Mouse (Mus musculus) forebrain, embryonic 13.5 days (tissue): Measurements from ENCODE around the gene Ephb2. TPM values are rescaled to one million over a fixed set of nuclear protein-coding genes. Genes with fewer than 3 reads are reported as not detected.
A peak's percentile ranks its signal among the peaks of the same experiment; 100 is the strongest.

ENCODE experiments used
- ATAC-seq: fragments of 200-750 bp; cut with Nextera tagmentation; 2 replicates; pipeline ENCODE4 v1.8.0; 2017
- H3K27ac ChIP-seq: fragments of 300-500 bp; sonication (generic); 2 replicates; pipeline ENCODE4 v1.5.1; 2015; ENCODE audit warnings: inconsistent platforms, mild to moderate bottlenecking, moderate library complexity
- H3K27me3 ChIP-seq: fragments of 300-500 bp; sonication (generic); 2 replicates; pipeline ENCODE4 v1.6.1; 2015; ENCODE audit warnings: mild to moderate bottlenecking, inconsistent platforms
- H3K36me3 ChIP-seq: fragments of 300-500 bp; sonication (generic); 2 replicates; pipeline ENCODE4 v1.6.1; 2015; ENCODE audit warnings: mild to moderate bottlenecking, inconsistent platforms; ENCODE audit not compliant: poor library complexity, severe bottlenecking
- H3K4me1 ChIP-seq: fragments of 300-500 bp; sonication (generic); 2 replicates; pipeline ENCODE4 v1.6.1; 2015; ENCODE audit warnings: inconsistent platforms
- H3K4me2 ChIP-seq: fragments of 300-500 bp; sonication (generic); 2 replicates; pipeline ENCODE4 v1.6.1; 2015; ENCODE audit warnings: inconsistent platforms, mild to moderate bottlenecking, moderate library complexity
- H3K4me3 ChIP-seq: fragments of 300-500 bp; sonication (generic); 2 replicates; pipeline ENCODE4 v1.5.1; 2015; ENCODE audit warnings: mild to moderate bottlenecking, inconsistent platforms
- H3K9ac ChIP-seq: fragments of 300-500 bp; sonication (generic); 2 replicates; pipeline ENCODE4 v1.6.1; 2015; ENCODE audit warnings: mild to moderate bottlenecking, inconsistent platforms
- H3K9me3 ChIP-seq: fragments of 300-500 bp; sonication (generic); replicated peaks from 2 replicates; pipeline ENCODE4 v1.6.1; 2016; ENCODE audit warnings: inconsistent platforms
- WGBS: fragments of 180-500 bp; shearing (Covaris S2); methylation state at CpG from one replicate; pipeline ENCODE4 v1.1.7; 2015; 5-methylcytosine and 5-hydroxymethylcytosine counted together
- polyA plus RNA-seq: library from polyadenylated mRNA; unstranded; fragments of >200 nt; fragmentation: Nextera tagmentation; extraction: Ambion mirVana; gene quantifications from 2 replicates; pipeline ENCODE4 v1.2.1, GENCODE M21; 2015

Ephb2 gene
- polyA plus RNA-seq, 1 experiment from 2014 or later, result 10.7 TPM

DNA sequence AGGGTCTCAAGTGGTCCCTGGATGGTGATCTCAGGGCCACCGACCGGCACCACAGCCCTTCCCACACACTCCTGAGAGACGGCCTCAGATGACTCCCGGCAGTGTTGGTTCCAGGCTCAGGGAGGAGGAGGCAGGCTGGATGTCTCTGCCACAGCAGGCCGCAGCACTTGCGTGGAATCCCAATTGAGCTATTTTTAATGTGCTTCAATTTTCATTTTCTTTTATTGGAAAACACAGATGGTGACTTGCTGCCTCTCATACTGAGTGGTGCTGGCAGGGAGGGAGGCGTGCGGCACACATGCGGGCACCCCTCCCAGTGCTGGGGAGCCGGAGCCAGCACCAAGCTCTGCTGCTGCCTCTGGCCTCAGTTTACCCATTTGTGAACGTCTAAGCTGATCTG lies 42.5 kb downstream of the Ephb2 start:
- peaks cover 48% of the 10 kb centered on the region for H3K4me1 ChIP-seq
- H3K27ac ChIP-seq, result no peak overlapping the region
- no peak overlapping the region for H3K4me3 ChIP-seq
- no peaks in the 10 kb centered on the region; the same call in 1 of the 2 replicates for H3K36me3 ChIP-seq
- no peak overlapping the region for H3K9ac ChIP-seq
- H3K4me2 ChIP-seq, result no peak overlapping the region
- H3K27me3 ChIP-seq, result no peaks in the 10 kb centered on the region
- peak; percentile 80 for ATAC-seq
- 67% methylated on average over 11 of the region's 11 CpGs for WGBS
- no peaks in the 10 kb centered on the region for H3K9me3 ChIP-seq

- peaks cover 60% of the 10 kb centered on the region for H3K4me1 ChIP-seq
- no peak overlapping the region for H3K4me3 ChIP-seq
- H3K9ac ChIP-seq, result no peak overlapping the region
- ATAC-seq, result no peak
- no peaks in the 10 kb centered on the region for H3K27me3 ChIP-seq
- no peak overlapping the region for H3K27ac ChIP-seq
- H3K4me2 ChIP-seq, result no peak overlapping the region
- no peaks in the 10 kb centered on the region; the same call in 1 of the 2 replicates for H3K36me3 ChIP-seq
- no peaks in the 10 kb centered on the region for H3K9me3 ChIP-seq
- WGBS, result 77% methylated on average over 6 of the region's 6 CpGs
These were observed 46.0 kb downstream of the Ephb2 start for GRCm38 (mm10) chr4:136789821-136790220.

DNA sequence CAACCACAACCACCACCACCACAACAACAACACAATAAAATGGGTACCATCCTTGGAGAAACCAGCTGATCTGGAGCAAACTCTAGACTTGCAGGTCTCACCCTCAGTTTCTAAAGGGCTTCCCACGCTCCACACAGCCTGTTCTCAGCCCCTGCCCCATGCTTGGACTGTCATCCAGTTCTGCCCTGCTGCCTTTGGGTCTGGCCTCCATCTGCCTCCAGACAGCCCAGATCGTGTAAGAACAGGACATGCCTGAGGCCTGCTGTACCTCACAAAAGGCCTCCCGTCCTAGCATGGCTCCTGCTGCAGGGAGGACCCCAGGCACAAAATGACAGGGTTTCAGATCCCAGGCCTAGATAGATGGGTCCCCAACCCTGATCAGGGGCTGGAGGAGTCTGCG lies 48.4 kb downstream of the Ephb2 start:
- H3K4me2 ChIP-seq, result no peak overlapping the region
- H3K9me3 ChIP-seq, result no peaks in the 10 kb centered on the region
- 56% methylated on average over 4 of the region's 4 CpGs for WGBS
- H3K9ac ChIP-seq, result no peak overlapping the region
- H3K36me3 ChIP-seq, result no peaks in the 10 kb centered on the region
- ATAC-seq, result no peak
- no peak overlapping the region for H3K4me3 ChIP-seq
- no peaks in the 10 kb centered on the region for H3K27me3 ChIP-seq
- H3K4me1 ChIP-seq, result peaks cover 59% of the 10 kb centered on the region
- peak overlapping the region; percentile 65 for H3K27ac ChIP-seq

DNA sequence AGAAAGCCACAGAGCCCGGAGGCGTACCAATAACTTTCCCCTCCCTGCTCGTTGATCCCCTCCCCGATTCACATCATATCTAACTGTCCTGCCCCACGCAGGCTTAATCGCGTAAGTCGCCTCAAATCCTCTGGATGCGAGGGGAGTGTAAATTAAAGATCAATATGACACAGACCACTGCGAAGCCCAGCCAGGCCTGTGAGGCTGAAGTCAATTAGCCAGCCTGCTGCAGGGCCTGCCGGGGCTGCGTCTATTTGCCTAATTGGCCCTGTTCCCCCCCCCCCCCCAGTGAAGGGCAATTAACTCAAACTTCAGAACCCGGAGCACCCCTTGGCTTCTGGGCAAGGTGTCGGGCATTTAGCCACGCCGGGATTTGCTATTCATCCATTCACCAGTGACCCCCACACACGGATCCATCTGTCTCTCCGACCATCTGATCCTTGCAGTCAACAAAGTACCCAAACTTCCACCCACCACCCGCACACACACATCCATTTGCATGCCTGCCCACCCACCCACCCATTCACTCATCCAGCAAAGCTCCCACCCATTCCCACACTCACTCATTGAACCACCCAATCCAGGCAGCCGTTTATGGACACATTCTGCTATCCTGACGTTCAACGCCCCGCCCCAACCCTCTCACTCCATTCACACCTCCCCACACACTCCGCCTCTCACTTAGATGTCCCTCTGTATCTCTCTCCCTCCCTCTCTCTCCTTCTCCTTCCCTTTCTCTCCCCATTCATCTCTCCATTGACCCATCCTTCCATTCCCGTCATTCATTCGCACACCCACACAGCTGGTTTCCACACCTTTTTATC lies 49.1 kb downstream of the Ephb2 start:
- Histone ChIP-seq H3K9ac (peak overlapping the region; percentile 12; the same call in 1 of the 2 replicates), H3K36me3 (no peaks in the 10 kb centered on the region), H3K27ac (peak overlapping the region; percentile 65), H3K9me3 (no peaks in the 10 kb centered on the region), H3K27me3 (no peaks in the 10 kb centered on the region), H3K4me1 (peaks cover 63% of the 10 kb centered on the region), H3K4me2 (peak overlapping the region; percentile 18; the same call in 1 of the 2 replicates), H3K4me3 (no peak overlapping the region)
- WGBS, result 24% methylated on average over 26 of the region's 26 CpGs
- peak; percentile 35; the same call in 1 of the 2 replicates for ATAC-seq

- 0 out of 2 replicates have a peak overlapping the region, but pooled peaks have one; percentile 32 for H3K27ac ChIP-seq
- 60% methylated on average over 22 of the region's 22 CpGs for WGBS
- no peak for ATAC-seq
- no peak overlapping the region for H3K4me2 ChIP-seq
- peaks cover 77% of the 10 kb centered on the region for H3K4me1 ChIP-seq
- H3K9ac ChIP-seq, result no peak overlapping the region
- no peaks in the 10 kb centered on the region for H3K27me3 ChIP-seq
- no peaks in the 10 kb centered on the region for H3K36me3 ChIP-seq
- H3K4me3 ChIP-seq, result no peak overlapping the region
- H3K9me3 ChIP-seq, result no peaks in the 10 kb centered on the region
These were observed 52.1 kb downstream of the Ephb2 start for GRCm38 (mm10) chr4:136783552-136784150.

GRCm38 (mm10) chr4:136782579-136782925 lies 53.2 kb downstream of the Ephb2 start:
- Histone ChIP-seq H3K27me3 (no peaks in the 10 kb centered on the region), H3K27ac (no peak overlapping the region), H3K9me3 (no peaks in the 10 kb centered on the region), H3K36me3 (no peaks in the 10 kb centered on the region), H3K4me1 (peaks cover 84% of the 10 kb centered on the region), H3K4me2 (no peak overlapping the region), H3K9ac (peak overlapping the region; percentile 30; the same call in 1 of the 2 replicates), H3K4me3 (no peak overlapping the region)
- no peak for ATAC-seq
- WGBS, result 100% methylated on average over 1 of the region's 1 CpGs

GRCm38 (mm10) chr4:136781868-136782578 lies 53.8 kb downstream of the Ephb2 start:
- Histone ChIP-seq H3K36me3 (no peaks in the 10 kb centered on the region), H3K4me3 (no peak overlapping the region), H3K27me3 (no peaks in the 10 kb centered on the region), H3K27ac (no peak overlapping the region), H3K9me3 (no peaks in the 10 kb centered on the region), H3K4me2 (no peak overlapping the region), H3K9ac (peak overlapping the region; percentile 30; the same call in 1 of the 2 replicates), H3K4me1 (peaks cover 84% of the 10 kb centered on the region)
- no peak for ATAC-seq
- 92% methylated on average over 13 of the region's 13 CpGs for WGBS

- Histone ChIP-seq H3K4me1 (peaks cover 82% of the 10 kb centered on the region), H3K27me3 (no peaks in the 10 kb centered on the region), H3K27ac (peak overlapping the region; percentile 19; the same call in 1 of the 2 replicates), H3K4me3 (no peak overlapping the region), H3K4me2 (no peak overlapping the region), H3K9ac (no peak overlapping the region), H3K36me3 (no peaks in the 10 kb centered on the region), H3K9me3 (no peaks in the 10 kb centered on the region)
- 65% methylated on average over 20 of the region's 20 CpGs for WGBS
- ATAC-seq, result no peak
These were observed 55.4 kb downstream of the Ephb2 start for GRCm38 (mm10) chr4:136780201-136780895.

- H3K4me3 ChIP-seq, result no peak overlapping the region
- H3K36me3 ChIP-seq, result no peaks in the 10 kb centered on the region
- ATAC-seq, result no peak
- no peaks in the 10 kb centered on the region for H3K9me3 ChIP-seq
- H3K27ac ChIP-seq, result no peak overlapping the region
- WGBS, result 95% methylated on average over 11 of the region's 11 CpGs
- peaks cover 85% of the 10 kb centered on the region for H3K4me1 ChIP-seq
- no peak overlapping the region for H3K4me2 ChIP-seq
- H3K9ac ChIP-seq, result no peak overlapping the region
- no peaks in the 10 kb centered on the region for H3K27me3 ChIP-seq
These were observed 56.6 kb downstream of the Ephb2 start for GRCm38 (mm10) chr4:136779156-136779555.

GRCm38 (mm10) chr4:136776471-136776892 lies 59.3 kb downstream of the Ephb2 start:
- peak overlapping the region; percentile 26; the same call in 1 of the 2 replicates for H3K9ac ChIP-seq
- no peaks in the 10 kb centered on the region for H3K9me3 ChIP-seq
- no peak overlapping the region for H3K4me3 ChIP-seq
- H3K27ac ChIP-seq, result no peak overlapping the region; the same call in 1 of the 2 replicates
- H3K4me1 ChIP-seq, result peaks cover 88% of the 10 kb centered on the region
- H3K27me3 ChIP-seq, result no peaks in the 10 kb centered on the region
- 8% methylated on average over 9 of the region's 9 CpGs for WGBS
- no peak for ATAC-seq
- H3K4me2 ChIP-seq, result 0 out of 2 replicates have a peak overlapping the region, but pooled peaks have one; percentile 19
- peaks cover 3% of the 10 kb centered on the region for H3K36me3 ChIP-seq

DNA sequence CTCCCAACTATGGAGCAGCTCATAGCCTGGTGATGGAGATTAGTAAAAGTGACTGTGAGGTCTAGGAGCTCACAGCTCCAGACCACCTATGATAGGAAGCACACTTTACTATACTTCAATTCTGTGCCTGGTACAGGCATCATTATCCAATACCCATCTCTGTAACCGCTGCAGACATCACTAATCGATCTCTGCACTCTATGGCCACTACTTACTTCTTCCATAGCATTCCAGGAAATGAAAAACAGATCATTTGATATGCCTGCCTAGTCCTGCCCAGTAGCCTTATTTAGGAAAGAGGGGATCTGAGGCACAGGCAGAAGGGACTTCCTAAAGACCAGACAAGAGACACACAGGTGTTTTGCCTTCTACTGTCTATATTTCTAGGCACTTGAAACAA lies 59.9 kb downstream of the Ephb2 start:
- Histone ChIP-seq H3K36me3 (peaks cover 9% of the 10 kb centered on the region), H3K4me3 (no peak overlapping the region), H3K4me2 (no peak overlapping the region), H3K27me3 (no peaks in the 10 kb centered on the region), H3K9ac (no peak overlapping the region), H3K4me1 (peaks cover 86% of the 10 kb centered on the region), H3K9me3 (no peaks in the 10 kb centered on the region), H3K27ac (no peak overlapping the region)
- no peak for ATAC-seq
- WGBS, result 97% methylated on average over 2 of the region's 2 CpGs
